Mouse (Mus musculus): Measurements from ENCODE around the gene Polr2c. TPM values are rescaled to one million over a fixed set of nuclear protein-coding genes. Genes with fewer than 3 reads are reported as not detected.

Polr2c gene
- total and polyA plus RNA-seq, 3 experiments, result 93.2 to 141 (median 120) TPM

DNA sequence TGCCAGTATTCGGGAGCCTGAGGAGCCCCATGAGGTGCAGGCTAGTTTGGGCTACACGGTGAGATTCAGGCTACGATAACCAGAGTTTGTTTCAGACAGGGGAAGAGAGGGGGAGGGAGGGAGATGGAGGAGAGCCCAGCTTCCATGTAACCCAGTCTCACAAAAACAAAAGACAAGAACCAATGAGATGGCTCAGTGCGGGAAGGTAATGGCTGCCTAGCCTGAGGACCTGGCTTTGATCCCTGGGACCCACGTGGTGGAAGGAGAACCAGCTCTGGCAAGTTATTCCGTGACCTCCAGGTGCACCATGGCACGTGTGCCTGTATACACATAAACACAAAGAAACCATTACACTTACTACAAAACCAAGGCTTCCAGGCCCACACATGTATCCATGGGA lies 36.7 kb upstream of the Polr2c start:
- H3K9me3 ChIP-seq (replicated peaks; ENCODE audit: low read length), result no peaks in the 10 kb centered on the region
- no peaks in the 10 kb centered on the region for H3K27me3 ChIP-seq (replicated peaks)
- no peak overlapping the region for H3K27ac ChIP-seq (ENCODE audit: insufficient read depth, low read depth)
- no peak for DNase-seq (ENCODE audit: extremely low read depth)
- H3K9ac ChIP-seq (ENCODE audit: insufficient read depth, low read depth), result no peak overlapping the region
- H3K79me2 ChIP-seq (replicated peaks; ENCODE audit: control insufficient read depth, extremely low read depth, insufficient read depth, poor library complexity, severe bottlenecking), result no peaks in the 10 kb centered on the region
- peaks cover 3 to 15% of the 10 kb centered on the region in 2 experiments; a peak in 3 of 4 replicates for H3K4me1 ChIP-seq (ENCODE audit: control insufficient read depth in 1 of 2, insufficient read depth in 2 of 2)
- no peak for TF ChIP-seq HCFC1 (IDR thresholded peaks at IDR 0.05; ENCODE audit: low read depth, low read length)
- no peak for TF ChIP-seq CTCF (conservative IDR thresholded peaks at IDR 0.05 in 1 of 2, IDR thresholded peaks at IDR 0.05 in 1 of 2; ENCODE audit: low read depth in 2 of 2, low read length in 2 of 2)
- no peak for TF ChIP-seq MAX (IDR thresholded peaks at IDR 0.05; ENCODE audit: low read length)
- TF ChIP-seq POLR2A (IDR thresholded peaks at IDR 0.05; ENCODE audit: low read depth, low read length), result no peak
- TF ChIP-seq MEF2A (IDR thresholded peaks at IDR 0.05; ENCODE audit: borderline replicate concordance, low read depth, low read length), result no peak
- TF ChIP-seq MAFK (IDR thresholded peaks at IDR 0.05; ENCODE audit: insufficient replicate concordance, low read length), result no peak
- no peak for TF ChIP-seq IRF4 (IDR thresholded peaks at IDR 0.05; ENCODE audit: low read depth, low read length)
- TF ChIP-seq PAX5 (IDR thresholded peaks at IDR 0.05; ENCODE audit: low read length), result no peak
- TF ChIP-seq SMC3 (IDR thresholded peaks at IDR 0.05; ENCODE audit: low read depth, low read length), result no peak
- TF ChIP-seq ELF1 (IDR thresholded peaks at IDR 0.05; ENCODE audit: low read depth, low read length), result no peak
- TF ChIP-seq E2F4 (IDR thresholded peaks at IDR 0.05; ENCODE audit: insufficient replicate concordance, low read depth, low read length), result no peak
- TF ChIP-seq ZNF384 (IDR thresholded peaks at IDR 0.05; ENCODE audit: low read depth, low read length), result no peak
- TF ChIP-seq JUN (IDR thresholded peaks at IDR 0.05; ENCODE audit: insufficient read depth, low read depth, low read length), result no peak
- no peak for TF ChIP-seq NELFE (IDR thresholded peaks at IDR 0.05; ENCODE audit: low read depth, low read length)
- TF ChIP-seq USF2 (conservative IDR thresholded peaks at IDR 0.05; ENCODE audit: low read depth, low read length), result no peak
- TF ChIP-seq UBTF (IDR thresholded peaks at IDR 0.05; ENCODE audit: low read depth, low read length), result no peak
- no peak for TF ChIP-seq TCF12 (IDR thresholded peaks at IDR 0.05; ENCODE audit: low read depth, low read length)
- H3K36me3 ChIP-seq (replicated peaks in 1 of 2; ENCODE audit: control insufficient read depth in 1 of 2, insufficient read depth in 1 of 2, low read length in 1 of 2), result peaks cover 50 to 83% of the 10 kb centered on the region in 2 experiments
- no peak overlapping the region for H3K4me3 ChIP-seq (replicated peaks in 1 of 3; ENCODE audit: low read depth in 2 of 3, low read length in 2 of 3, poor library complexity in 1 of 3)
- in situ Hi-C loops (cut with MboI; ENCODE audit: low pct_ligation_motif_present, low pct_unique_long_range_greater_than_20kb, low sequenced_read_pairs) (loop anchor here (5.0 kb wide), 1 partner anchor 87 kb away; no protein-coding TSS in a partner anchor), dilution Hi-C loops (cut with MboI; ENCODE audit: extremely low pct_ligation_motif_present, extremely low pct_unique_long_range_greater_than_20kb, low sequenced_read_pairs) (no loop called here)
- no peak overlapping the region for H3K4me2 ChIP-seq (ENCODE audit: insufficient read depth, low read depth, poor library complexity, severe bottlenecking)

DNA sequence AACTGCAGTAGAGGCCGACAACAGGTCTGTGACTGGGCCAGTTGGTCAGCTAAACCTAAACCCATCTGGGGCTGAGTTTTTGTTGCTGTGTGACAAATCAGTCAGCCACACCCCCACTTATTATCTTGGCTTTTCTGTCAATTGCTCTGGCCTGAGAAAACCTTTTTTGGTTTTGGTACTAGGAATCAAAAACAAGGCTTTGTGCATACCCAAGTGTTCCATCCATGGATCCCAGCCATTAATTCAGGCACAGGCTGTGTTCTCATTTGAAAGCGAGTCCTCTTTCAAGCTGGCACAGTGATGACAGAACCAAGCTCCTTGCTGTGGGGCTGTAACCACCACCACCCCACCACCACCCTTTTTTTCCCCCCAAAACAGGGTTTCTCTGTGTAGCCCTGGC lies 35.9 kb upstream of the Polr2c start:
- DNase-seq (ENCODE audit: extremely low read depth), result no peak
- no peaks in the 10 kb centered on the region for H3K79me2 ChIP-seq (replicated peaks; ENCODE audit: control insufficient read depth, extremely low read depth, insufficient read depth, poor library complexity, severe bottlenecking)
- TF ChIP-seq MYC (IDR thresholded peaks at IDR 0.05; ENCODE audit: low read depth, low read length) (no peak), BHLHE40 (IDR thresholded peaks at IDR 0.05; ENCODE audit: low read depth, low read length) (no peak), MXI1 (IDR thresholded peaks at IDR 0.05; ENCODE audit: low read depth, low read length) (no peak), ZNF384 (IDR thresholded peaks at IDR 0.05; ENCODE audit: low read depth, low read length) (no peak), ETS1 (conservative IDR thresholded peaks at IDR 0.05; ENCODE audit: low read depth, low read length) (no peak), MAX (IDR thresholded peaks at IDR 0.05; ENCODE audit: low read length) (no peak), MAFK (IDR thresholded peaks at IDR 0.05; ENCODE audit: insufficient replicate concordance, low read length) (no peak), POLR2A (IDR thresholded peaks at IDR 0.05; ENCODE audit: low read depth, low read length) (no peak), KAT2A (IDR thresholded peaks at IDR 0.05; ENCODE audit: insufficient replicate concordance, low read length) (no peak), GABPA (IDR thresholded peaks at IDR 0.05; ENCODE audit: insufficient replicate concordance, low read depth, low read length) (no peak), IRF4 (IDR thresholded peaks at IDR 0.05; ENCODE audit: low read depth, low read length) (no peak), UBTF (IDR thresholded peaks at IDR 0.05; ENCODE audit: low read depth, low read length) (no peak), RCOR1 (conservative IDR thresholded peaks at IDR 0.05; ENCODE audit: low read depth, low read length) (no peak)
- peaks cover 54 to 91% of the 10 kb centered on the region in 2 experiments for H3K36me3 ChIP-seq (replicated peaks in 1 of 2; ENCODE audit: control insufficient read depth in 1 of 2, insufficient read depth in 1 of 2, low read length in 1 of 2)
- H3K27ac ChIP-seq (ENCODE audit: insufficient read depth, low read depth), result no peak overlapping the region
- no peak overlapping the region for H3K9ac ChIP-seq (ENCODE audit: insufficient read depth, low read depth)
- in situ Hi-C loops (cut with MboI; ENCODE audit: low pct_ligation_motif_present, low pct_unique_long_range_greater_than_20kb, low sequenced_read_pairs), result loop anchor here (5.0 kb wide), 1 partner anchor 86 kb away; no protein-coding TSS in a partner anchor
- dilution Hi-C loops (cut with MboI; ENCODE audit: extremely low pct_ligation_motif_present, extremely low pct_unique_long_range_greater_than_20kb, low sequenced_read_pairs), result no loop called here
- H3K9me3 ChIP-seq (replicated peaks; ENCODE audit: low read length), result no peaks in the 10 kb centered on the region
- no peak overlapping the region for H3K4me2 ChIP-seq (ENCODE audit: insufficient read depth, low read depth, poor library complexity, severe bottlenecking)
- H3K27me3 ChIP-seq (replicated peaks), result no peaks in the 10 kb centered on the region
- H3K4me1 ChIP-seq (ENCODE audit: control insufficient read depth in 1 of 2, insufficient read depth in 2 of 2), result peaks cover 3 to 15% of the 10 kb centered on the region in 2 experiments; a peak in 3 of 4 replicates
- no peak overlapping the region for H3K4me3 ChIP-seq (replicated peaks in 1 of 3; ENCODE audit: low read depth in 2 of 3, low read length in 2 of 3, poor library complexity in 1 of 3)

Data from CH12.LX (cell line).